Mouse (Mus musculus): ENCODE results near the gene Endod1.

Gene Endod1

GRCm38 (mm10) chr9:14316618-14317017 lies 64.7 kb downstream of the Endod1 start:
- DNase-seq (ENCODE audit: low spot score) = no peak

- no peak for DNase-seq (ENCODE audit: low spot score)
These were observed 66.8 kb downstream of the Endod1 start for GRCm38 (mm10) chr9:14314477-14314876.

- DNase-seq (ENCODE audit: low spot score) = no peak
These were observed 67.3 kb downstream of the Endod1 start for GRCm38 (mm10) chr9:14313968-14314367.

- DNase-seq (ENCODE audit: low spot score) = no peak
These were observed 74.0 kb downstream of the Endod1 start for GRCm38 (mm10) chr9:14307341-14307740.

- DNase-seq (ENCODE audit: low spot score) = no peak
These were observed 76.9 kb downstream of the Endod1 start for GRCm38 (mm10) chr9:14304262-14304968.

All from c-Kit-positive CD71-positive TER-119-positive erythroid progenitor cells, embryonic 14.5 days (primary cell).